Mouse (Mus musculus) thymus, adult 2 months (tissue): ENCODE results near the gene Fyb.

Experiments used
- CTCF ChIP-seq: fragments of 200-500 bp; IDR thresholded peaks from 2 replicates; pipeline ENCODE4 v1.5.1; 2012; ENCODE audit warnings: mild to moderate bottlenecking, control low read depth, low read length, moderate library complexity, borderline replicate concordance; ENCODE audit not compliant: control insufficient read depth, poor library complexity, insufficient read depth; ENCODE audit errors: extremely low read depth
- POLR2A ChIP-seq: fragments of 200-500 bp; IDR thresholded peaks from 2 replicates; pipeline ENCODE4 v1.6.1; 2012; ENCODE audit warnings: mild to moderate bottlenecking, low read length, control low read depth, moderate library complexity; ENCODE audit not compliant: control insufficient read depth, poor library complexity, insufficient read depth; ENCODE audit errors: extremely low read depth

DNA sequence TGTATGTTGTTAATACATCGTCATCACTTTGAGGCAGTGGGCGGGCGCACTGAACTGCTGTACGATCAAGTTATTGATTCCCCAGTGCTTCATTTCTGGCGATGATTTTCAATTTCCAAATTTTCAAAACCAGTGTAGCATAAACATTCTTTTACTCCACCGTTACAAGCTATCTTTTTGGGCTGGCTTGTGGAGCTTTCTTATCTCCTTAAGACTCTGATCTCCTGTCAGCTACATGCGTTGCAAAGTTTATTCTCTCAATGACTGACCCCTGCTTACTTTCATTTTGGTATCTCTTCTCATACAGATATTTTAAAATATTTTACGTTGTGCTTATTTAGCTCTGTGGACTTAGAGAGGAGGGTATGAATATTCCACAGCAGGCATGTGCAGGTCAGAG lies 11.9 kb downstream of the Fyb start:
- TF ChIP-seq CTCF (no peak), POLR2A (no peak)
